Mouse (Mus musculus) E14TG2a.4 (cell line): ENCODE measurements around the gene Tln2.

Experiments used
- CTCF ChIP-seq: conservative IDR thresholded peaks from 2 replicates; pipeline ENCODE4 v1.5.1; 2014; ENCODE audit warnings: low read length
- NANOG ChIP-seq: IDR thresholded peaks from 2 replicates; pipeline ENCODE4 v1.6.1; 2014; ENCODE audit warnings: borderline replicate concordance, low read length, mixed read lengths

DNA sequence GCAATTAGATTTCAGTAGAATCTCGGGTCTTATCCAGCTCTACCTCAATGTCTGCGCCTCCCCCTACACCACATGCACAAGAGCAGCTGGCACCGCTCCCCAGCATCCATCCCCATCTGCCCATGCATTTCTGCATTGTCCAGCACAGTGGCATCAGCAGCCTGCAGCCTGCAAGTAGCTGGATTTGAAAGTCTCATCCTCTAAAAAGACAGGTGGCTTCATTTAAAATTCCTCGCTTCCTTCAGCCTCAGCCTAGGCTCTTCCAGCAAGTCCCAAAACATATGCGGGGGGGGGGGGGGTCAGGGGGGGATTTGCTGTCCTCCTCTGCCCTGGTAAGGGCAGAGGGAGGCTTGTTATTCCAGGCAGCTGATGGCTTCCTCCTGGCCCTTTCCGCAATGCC is 141.4 kb downstream of the Tln2 start:
- TF ChIP-seq CTCF (no peak), NANOG (no peak)
